Mouse (Mus musculus) kidney, postnatal 10 days (tissue): ENCODE data around the gene Tmem53.
"Not testable (repeated sequence)": the region's sequence is repeated elsewhere in the genome, so short reads cannot be mapped to it uniquely, and the experiment has no call there.

Source experiments
- DNase-seq: peaks from one replicate; pipeline ENCODE4 v3.0.0; 2021; ENCODE audit warnings: mixed read lengths

Tmem53 gene

GRCm38 (mm10) chr4:117252351-117252750, 600 bp downstream of the Tmem53 start:
- DNase-seq = peak; percentile 42

GRCm38 (mm10) chr4:117252755-117253154, 1.0 kb downstream of the Tmem53 start:
- DNase-seq = no peak

GRCm38 (mm10) chr4:117253218-117254016, 1.7 kb downstream of the Tmem53 start:
- DNase-seq = no peak

GRCm38 (mm10) chr4:117254017-117254627, 2.4 kb downstream of the Tmem53 start:
- DNase-seq = no peak

- no peak for DNase-seq
These were observed 2.9 kb downstream of the Tmem53 start for GRCm38 (mm10) chr4:117254672-117255071.

GRCm38 (mm10) chr4:117259909-117260308, 8.2 kb downstream of the Tmem53 start:
- not testable (repeated sequence) for DNase-seq

GRCm38 (mm10) chr4:117261222-117261621, 9.5 kb downstream of the Tmem53 start:
- no peak for DNase-seq

- no peak for DNase-seq
These were observed 10.6 kb downstream of the Tmem53 start for GRCm38 (mm10) chr4:117262101-117262913.

- no peak for DNase-seq
These were observed 11.2 kb downstream of the Tmem53 start for GRCm38 (mm10) chr4:117262987-117263386.

GRCm38 (mm10) chr4:117267284-117267683, 15.5 kb downstream of the Tmem53 start:
- DNase-seq = peak; percentile 87

GRCm38 (mm10) chr4:117267831-117268437, 16.2 kb downstream of the Tmem53 start:
- no peak for DNase-seq

GRCm38 (mm10) chr4:117270278-117270677, 18.5 kb downstream of the Tmem53 start:
- DNase-seq = peak; percentile 89

GRCm38 (mm10) chr4:117272459-117272858, 20.7 kb downstream of the Tmem53 start:
- DNase-seq = peak; percentile 53

- DNase-seq = peak; percentile 42
These were observed 23.0 kb downstream of the Tmem53 start for GRCm38 (mm10) chr4:117274720-117275119.

GRCm38 (mm10) chr4:117276281-117276711, 24.5 kb downstream of the Tmem53 start:
- peak; percentile 55 for DNase-seq

- no peak for DNase-seq
These were observed 25.3 kb downstream of the Tmem53 start for GRCm38 (mm10) chr4:117277021-117277420.

GRCm38 (mm10) chr4:117277687-117278086, 25.9 kb downstream of the Tmem53 start:
- no peak for DNase-seq

GRCm38 (mm10) chr4:117278381-117279252, 26.9 kb downstream of the Tmem53 start:
- DNase-seq = peak; percentile 51

- no peak for DNase-seq
These were observed 27.5 kb downstream of the Tmem53 start for GRCm38 (mm10) chr4:117279253-117279642.

- no peak for DNase-seq
These were observed 28.7 kb downstream of the Tmem53 start for GRCm38 (mm10) chr4:117280397-117280930.

GRCm38 (mm10) chr4:117281090-117281845, 29.5 kb downstream of the Tmem53 start:
- DNase-seq = no peak
